12 mouse cellular contexts compared by ENCODE assay signal in genomic region chr6:32016841-32017240, GRCm38 (mm10). TPM values are rescaled to one million over a fixed set of nuclear protein-coding genes. Genes with fewer than 3 reads are reported as not detected.
DNase-seq lines count a peak whose midpoint lies in the region; ATAC-seq and TF ChIP-seq lines count a peak whose summit lies in the region.
"Had no signal": no experiment of that assay in that cellular context is flagged by ENCODE, and none has a peak within 500 bp of the region (broad histone marks: within the 10 kb centered on the region; RNA-seq: fewer than 3 reads in every experiment).

No protein-coding gene starts in this region.

- ATAC-seq in lung, embryonic 14.5 days (ENCODE audit: insufficient read depth), result no peak
- no peak for ATAC-seq in lung, postnatal 0 days
- no peak for ATAC-seq in forebrain, embryonic 16.5 days
- ATAC-seq in forebrain, embryonic 12.5 days (ENCODE audit: low FRiP score), result no peak

- TF ChIP-seq EP300 in lung, postnatal 0 days (IDR thresholded peaks at IDR 0.05), result no peak

- DNase-seq in lung, embryonic 14.5 days, result peak; percentile 63
- no peak for DNase-seq in lung, postnatal 0 days (ENCODE audit: low spot score)
- peak; percentile 76 to 84 for DNase-seq in adrenal gland, postnatal 36 days
- DNase-seq in cerebellum, postnatal 14 days, result peak; percentile 70 to 77
- peak; percentile 13 to 64 for DNase-seq in kidney, postnatal 36 days
- no peak for DNase-seq in thymus, adult 2 months
- DNase-seq: retina, postnatal 1 day had no signal

- peak overlapping the region; percentile 67; the same call in 1 of the 2 replicates for H3K27ac ChIP-seq in lung, embryonic 14.5 days (ENCODE audit: low read depth)
- H3K27ac ChIP-seq in lung, postnatal 0 days (ENCODE audit: low read length), result no peak overlapping the region
- no peak overlapping the region for H3K27ac ChIP-seq in forebrain, embryonic 16.5 days (ENCODE audit: low read length)
- H3K27ac ChIP-seq in thymus, adult 2 months (ENCODE audit: control insufficient read depth, insufficient read depth, low read length), result no peak overlapping the region
- H3K27ac ChIP-seq in forebrain, embryonic 12.5 days, result no peak overlapping the region

- no peak overlapping the region for H3K9ac ChIP-seq in lung, embryonic 14.5 days
- H3K9ac ChIP-seq in lung, postnatal 0 days (replicated peaks; ENCODE audit: low read depth), result no peak overlapping the region
- H3K9ac ChIP-seq in forebrain, embryonic 16.5 days (replicated peaks; ENCODE audit: low read depth, low read length), result no peak overlapping the region
- no peak overlapping the region for H3K9ac ChIP-seq in forebrain, embryonic 12.5 days

- H3K4me3 ChIP-seq in lung, embryonic 14.5 days (ENCODE audit: low read depth, low read length), result no peak overlapping the region
- no peak overlapping the region for H3K4me3 ChIP-seq in lung, postnatal 0 days (ENCODE audit: low read depth, low read length)
- no peak overlapping the region for H3K4me3 ChIP-seq in forebrain, embryonic 16.5 days (replicated peaks; ENCODE audit: low read length)
- no peak overlapping the region for H3K4me3 ChIP-seq in thymus, adult 2 months (ENCODE audit: control insufficient read depth, insufficient read depth, low read length)
- H3K4me3 ChIP-seq in forebrain, embryonic 12.5 days (replicated peaks), result no peak overlapping the region
- H3K4me3 ChIP-seq: erythroblast, embryonic 14.5 days; megakaryocyte, embryonic 14.5 days had no signal

- H3K27me3 ChIP-seq in lung, embryonic 14.5 days (ENCODE audit: insufficient read depth, low read length), result no peaks in the 10 kb centered on the region
- H3K27me3 ChIP-seq in lung, postnatal 0 days (replicated peaks; ENCODE audit: insufficient read depth, low read length), result no peaks in the 10 kb centered on the region
- no peaks in the 10 kb centered on the region for H3K27me3 ChIP-seq in forebrain, embryonic 16.5 days (replicated peaks; ENCODE audit: control insufficient read depth, insufficient read depth, low read length)
- H3K27me3 ChIP-seq in thymus, adult 2 months (ENCODE audit: control insufficient read depth, insufficient read depth, low read length), result no peaks in the 10 kb centered on the region
- H3K27me3 ChIP-seq in forebrain, embryonic 12.5 days, result no peaks in the 10 kb centered on the region
- H3K27me3 ChIP-seq: megakaryocyte, embryonic 14.5 days had no signal

- H3K4me1 ChIP-seq in lung, embryonic 14.5 days (ENCODE audit: insufficient read depth), result peaks cover 11% of the 10 kb centered on the region; the same call in 1 of the 2 replicates
- peaks cover 2% of the 10 kb centered on the region; the same call in 1 of the 2 replicates for H3K4me1 ChIP-seq in lung, postnatal 0 days (ENCODE audit: insufficient read depth, low read depth, low read length)
- H3K4me1 ChIP-seq in forebrain, embryonic 16.5 days (replicated peaks; ENCODE audit: control insufficient read depth, insufficient read depth, low read length), result peaks cover 10% of the 10 kb centered on the region
- H3K4me1 ChIP-seq in thymus, adult 2 months (replicated peaks; ENCODE audit: control insufficient read depth, insufficient read depth, low read length), result no peaks in the 10 kb centered on the region
- H3K4me1 ChIP-seq in forebrain, embryonic 12.5 days, result no peaks in the 10 kb centered on the region
- H3K4me1 ChIP-seq: megakaryocyte, embryonic 14.5 days had no signal

- WGBS in lung, embryonic 14.5 days, result 68% methylated on average over 7 of the region's 7 CpGs
- 56% methylated on average over 7 of the region's 7 CpGs for WGBS in lung, postnatal 0 days
- 77% methylated on average over 7 of the region's 7 CpGs for WGBS in forebrain, embryonic 16.5 days
- WGBS in thymus, adult 2 months, result 95% methylated on average over 7 of the region's 7 CpGs
- 84% methylated on average over 7 of the region's 7 CpGs for WGBS in forebrain, embryonic 12.5 days

- H3K9me3 ChIP-seq in lung, embryonic 14.5 days (ENCODE audit: low read depth, low read length), result no peaks in the 10 kb centered on the region
- no peaks in the 10 kb centered on the region for H3K9me3 ChIP-seq in lung, postnatal 0 days (ENCODE audit: low read length)
- H3K9me3 ChIP-seq in forebrain, embryonic 16.5 days (ENCODE audit: control insufficient read depth, low read length), result no peaks in the 10 kb centered on the region
- H3K9me3 ChIP-seq in forebrain, embryonic 12.5 days, result no peaks in the 10 kb centered on the region
- H3K9me3 ChIP-seq: megakaryocyte, embryonic 14.5 days had no signal

- H3K4me2 ChIP-seq in lung, embryonic 14.5 days, result no peak overlapping the region
- no peak overlapping the region for H3K4me2 ChIP-seq in lung, postnatal 0 days (replicated peaks; ENCODE audit: low read depth, low read length)
- H3K4me2 ChIP-seq in forebrain, embryonic 16.5 days (ENCODE audit: low read length), result no peak overlapping the region
- H3K4me2 ChIP-seq in forebrain, embryonic 12.5 days, result no peak overlapping the region

- no peak for TF ChIP-seq CTCF in lung, embryonic 14.5 days (IDR thresholded peaks at IDR 0.05; ENCODE audit: low read depth)
- TF ChIP-seq CTCF in lung, postnatal 0 days (IDR thresholded peaks at IDR 0.05), result no peak
- no peak for TF ChIP-seq CTCF in thymus, adult 2 months (IDR thresholded peaks at IDR 0.05; ENCODE audit: borderline replicate concordance, control insufficient read depth, extremely low read depth, insufficient read depth, low read length, poor library complexity)

- TF ChIP-seq POLR2A in thymus, adult 2 months (IDR thresholded peaks at IDR 0.05; ENCODE audit: control insufficient read depth, extremely low read depth, insufficient read depth, low read length, poor library complexity), result no peak

- no peaks in the 10 kb centered on the region for H3K36me3 ChIP-seq in lung, embryonic 14.5 days (ENCODE audit: insufficient read depth)
- H3K36me3 ChIP-seq in lung, postnatal 0 days (ENCODE audit: insufficient read depth, low read length), result no peaks in the 10 kb centered on the region
- H3K36me3 ChIP-seq in forebrain, embryonic 16.5 days (ENCODE audit: control insufficient read depth, insufficient read depth), result no peaks in the 10 kb centered on the region
- H3K36me3 ChIP-seq in thymus, adult 2 months (ENCODE audit: control insufficient read depth, insufficient read depth, low read length), result no peaks in the 10 kb centered on the region
- no peaks in the 10 kb centered on the region for H3K36me3 ChIP-seq in forebrain, embryonic 12.5 days (replicated peaks)

RNA-seq across cellular contexts. Expression of gene 1700012A03Rik, which starts 33.2 kb away (rescaled TPM):
- not detected in 2 replicates for polyA plus RNA-seq in lung, embryonic 14.5 days (2014; fragmentation: Nextera tagmentation; extraction: Ambion mirVana)
- not detected in 2 replicates for polyA plus RNA-seq in lung, postnatal 0 days (2015; fragmentation: Nextera tagmentation; extraction: Ambion mirVana)
- not detected for total RNA-seq in adrenal gland, postnatal 36 days (2021)
- polyA plus RNA-seq in forebrain, embryonic 16.5 days (2015; fragmentation: Nextera tagmentation; extraction: Ambion mirVana), result not detected in 2 replicates
- polyA plus RNA-seq in thymus, adult 2 months (2012; rRNA removed), result not detected in 2 replicates
- not detected in 2 replicates for polyA plus RNA-seq in forebrain, embryonic 12.5 days (2016; fragmentation: Nextera tagmentation; extraction: Ambion mirVana)
- total RNA-seq: hematopoietic stem cell, adult 5-6 weeks had no signal
- polyA plus RNA-seq: erythroblast, embryonic 14.5 days had no signal

Comparison
In these comparisons a context has a peak if more than half of its experiments do, and no peak if none do; other contexts are left out.
1. DNase-seq: peak in lung, embryonic 14.5 days (single experiment), adrenal gland, postnatal 36 days (2 of 2), cerebellum, postnatal 14 days (2 of 2) and kidney, postnatal 36 days (2 of 2); none in lung, postnatal 0 days (single experiment) and thymus, adult 2 months (single experiment).